Mouse (Mus musculus): ENCODE measurements at regions not wholly inside any gene's neighbourhood (a gene's known extent, or its start where the extent isn't known, plus 50 kb on each side); places are given as distances from the start of the nearest gene placed in this dataset.

DNA sequence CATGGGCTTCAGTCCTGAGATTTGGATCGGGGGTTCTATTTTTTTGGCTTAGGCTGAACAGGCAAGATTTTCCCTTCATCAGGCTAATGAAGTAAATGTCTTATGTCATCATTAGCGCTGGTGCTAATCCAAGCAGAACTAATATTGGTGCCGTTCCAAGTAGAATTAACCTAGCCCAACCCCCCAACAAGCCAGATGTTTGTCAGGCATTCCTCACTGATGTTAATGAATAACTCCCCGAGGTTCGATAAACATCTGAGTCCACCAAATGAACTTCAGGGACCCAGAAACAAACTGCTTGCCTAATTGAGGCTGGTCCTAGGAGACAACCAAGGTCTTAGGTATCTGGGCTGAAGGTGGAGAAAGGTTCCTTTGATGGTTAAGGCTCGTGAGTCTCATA is 180.9 kb downstream of the Gm45692 start:
- Histone ChIP-seq H3K36me3 (no peaks in the 10 kb centered on the region), H3K9me3 (no peaks in the 10 kb centered on the region), H3K27me3 (ENCODE audit: insufficient read depth, poor library complexity, severe bottlenecking) (peaks cover 6% of the 10 kb centered on the region; the same call in 1 of the 2 replicates), H3K27ac (no peak overlapping the region), H3K4me3 (no peak overlapping the region), H3K4me1 (peaks cover 5% of the 10 kb centered on the region; the same call in 1 of the 2 replicates)
- WGBS = 69% methylated on average over 6 of the region's 6 CpGs
- DNase-seq (ENCODE audit: low spot score) = no peak

DNA sequence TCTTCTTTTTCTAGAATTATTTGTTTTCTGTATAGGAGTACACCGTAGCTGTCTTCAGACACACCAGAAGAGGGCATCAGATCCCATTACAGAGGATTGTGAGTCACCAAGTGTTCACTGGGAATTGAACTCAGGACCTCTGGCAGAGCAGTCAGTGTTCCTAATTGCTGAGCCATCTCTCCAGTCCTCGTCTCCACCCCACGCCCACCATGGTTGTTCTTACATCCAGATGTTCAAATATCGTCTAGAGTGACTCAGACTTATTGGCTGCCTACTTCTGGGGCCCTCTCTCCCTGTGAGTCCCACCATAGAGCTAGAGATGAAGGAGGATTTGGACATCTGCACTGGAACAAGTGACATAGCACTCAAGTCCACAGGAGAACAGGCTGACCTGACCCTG is 182.6 kb downstream of the Gm45692 start:
- peaks cover 9% of the 10 kb centered on the region; the same call in 1 of the 2 replicates for H3K4me1 ChIP-seq
- no peaks in the 10 kb centered on the region for H3K36me3 ChIP-seq
- no peak overlapping the region for H3K4me3 ChIP-seq
- WGBS = 89% methylated on average over 4 of the region's 4 CpGs
- H3K9me3 ChIP-seq = no peaks in the 10 kb centered on the region
- H3K27me3 ChIP-seq (ENCODE audit: insufficient read depth, poor library complexity, severe bottlenecking) = peaks cover 6% of the 10 kb centered on the region; the same call in 1 of the 2 replicates
- no peak for DNase-seq (ENCODE audit: low spot score)
- no peak overlapping the region for H3K27ac ChIP-seq

DNA sequence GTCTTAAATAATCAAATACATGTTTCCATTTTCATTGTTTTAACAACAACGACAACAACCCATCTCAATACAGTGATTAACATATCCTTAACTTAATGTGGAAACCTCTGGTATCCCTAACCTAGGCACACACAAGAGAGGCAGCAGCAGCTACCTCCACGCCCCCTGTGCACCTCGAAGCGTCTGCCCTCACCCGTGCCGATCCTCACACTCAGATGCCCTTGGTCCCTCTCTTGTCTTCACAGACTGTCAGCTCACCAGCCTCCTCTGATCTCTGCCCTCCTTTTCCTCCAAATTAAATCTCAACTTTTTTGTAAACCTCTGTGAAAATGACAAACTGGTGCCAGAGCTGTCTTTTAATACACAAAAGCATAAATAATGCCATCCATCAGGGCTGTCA is 185.2 kb downstream of the Gm45692 start:
- Histone ChIP-seq H3K4me3 (no peak overlapping the region), H3K9me3 (no peaks in the 10 kb centered on the region), H3K4me1 (peaks cover 9% of the 10 kb centered on the region; the same call in 1 of the 2 replicates), H3K27me3 (ENCODE audit: insufficient read depth, poor library complexity, severe bottlenecking) (peaks cover 6% of the 10 kb centered on the region; the same call in 1 of the 2 replicates), H3K27ac (no peak overlapping the region), H3K36me3 (no peaks in the 10 kb centered on the region)
- WGBS = 70% methylated on average over 6 of the region's 6 CpGs
- DNase-seq (ENCODE audit: low spot score) = no peak

DNA sequence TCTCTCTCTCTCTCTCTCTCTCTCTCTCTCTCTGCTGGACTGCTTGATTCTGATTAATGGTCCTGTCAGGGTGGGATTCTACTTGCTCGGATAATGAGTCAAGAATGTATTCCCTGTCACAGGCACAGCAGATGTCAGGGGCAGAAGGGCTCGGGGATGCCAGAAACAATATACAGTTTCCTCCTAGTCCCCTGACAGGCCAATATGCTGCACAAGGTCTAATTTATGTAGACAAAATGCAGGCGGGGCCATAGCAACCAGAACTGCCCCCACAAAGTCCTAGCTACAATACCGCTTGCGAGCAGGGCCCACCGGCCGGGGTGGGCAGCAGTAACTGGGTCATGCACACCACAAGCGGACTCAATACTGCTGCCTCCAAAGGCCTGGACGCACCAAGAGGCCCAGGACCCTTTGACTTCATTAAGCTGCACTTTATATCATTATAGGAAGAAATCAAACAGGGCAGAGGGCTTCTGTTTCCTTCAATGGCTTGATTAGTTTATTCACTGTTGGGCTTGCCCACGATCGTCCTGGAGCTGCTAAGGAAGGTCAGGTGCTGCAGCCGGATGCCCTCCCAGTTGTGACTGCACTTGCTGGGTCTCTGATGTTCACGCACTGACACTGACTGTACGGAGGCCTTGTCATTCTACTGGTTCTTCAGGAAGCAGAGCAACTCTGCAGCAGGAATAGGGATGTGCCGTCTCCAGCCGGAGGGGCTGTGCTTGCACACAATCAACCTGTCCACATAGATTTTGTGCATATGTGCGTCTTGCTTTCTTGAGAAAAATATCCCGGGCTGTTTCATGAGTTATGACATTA is 185.9 kb downstream of the Gm45692 start:
- no peak for DNase-seq (ENCODE audit: low spot score)
- H3K27ac ChIP-seq = peak overlapping the region; percentile 36; the same call in 1 of the 2 replicates
- no peaks in the 10 kb centered on the region for H3K9me3 ChIP-seq
- H3K36me3 ChIP-seq = no peaks in the 10 kb centered on the region
- H3K4me3 ChIP-seq = no peak overlapping the region
- H3K27me3 ChIP-seq (ENCODE audit: insufficient read depth, poor library complexity, severe bottlenecking) = peaks cover 4% of the 10 kb centered on the region; the same call in 1 of the 2 replicates
- peaks cover 9% of the 10 kb centered on the region; the same call in 1 of the 2 replicates for H3K4me1 ChIP-seq
- WGBS = 75% methylated on average over 18 of the region's 18 CpGs

DNA sequence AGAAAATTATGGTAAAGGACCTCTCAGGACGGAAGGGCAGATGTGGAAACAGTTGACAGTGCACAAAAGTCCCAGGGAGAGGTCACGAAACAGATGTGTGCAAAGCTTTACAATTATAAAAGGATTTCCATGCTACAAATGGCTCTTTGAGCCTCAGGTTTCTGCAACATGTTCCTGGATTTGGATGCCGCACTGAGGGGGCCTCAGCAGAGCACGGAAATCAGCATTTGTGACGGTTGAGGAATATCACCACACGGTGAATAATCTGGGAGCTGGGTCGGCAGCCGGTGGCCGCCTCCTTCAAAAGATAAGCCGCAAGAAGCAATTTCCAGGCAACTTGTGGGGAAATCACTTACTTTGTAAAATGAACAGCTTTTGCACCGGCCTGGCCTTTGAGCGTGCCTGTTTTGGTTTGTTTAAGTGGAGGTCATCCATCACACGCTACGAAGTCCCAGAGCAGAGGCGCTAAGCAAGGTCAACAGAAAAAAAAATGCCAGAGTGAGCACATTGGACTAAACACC is 188.8 kb downstream of the Gm45692 start:
- Histone ChIP-seq H3K4me1 (peaks cover 9% of the 10 kb centered on the region; the same call in 1 of the 2 replicates), H3K27me3 (ENCODE audit: insufficient read depth, poor library complexity, severe bottlenecking) (no peaks in the 10 kb centered on the region), H3K27ac (no peak overlapping the region), H3K4me3 (no peak overlapping the region), H3K9me3 (no peaks in the 10 kb centered on the region), H3K36me3 (no peaks in the 10 kb centered on the region)
- DNase-seq (ENCODE audit: low spot score) = no peak
- WGBS = 52% methylated on average over 15 of the region's 15 CpGs

DNA sequence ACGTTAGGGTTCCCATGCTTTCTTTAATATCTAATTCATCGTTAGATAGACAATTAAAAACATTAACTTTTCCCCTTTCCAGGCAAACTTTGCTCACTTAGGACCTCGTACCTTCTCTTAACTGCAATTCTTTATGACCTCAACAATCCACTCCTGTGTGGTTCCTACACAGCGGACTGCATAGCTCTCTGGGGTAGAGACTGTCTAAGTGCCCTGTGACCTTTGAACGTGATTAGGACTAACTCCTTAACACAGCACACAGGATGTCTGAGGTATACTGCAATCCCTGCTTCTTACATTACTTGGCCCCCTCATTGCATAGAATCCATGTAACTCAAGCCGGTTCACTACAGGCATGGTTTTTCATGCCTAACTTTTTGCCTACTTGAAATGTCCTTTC is 190.4 kb downstream of the Gm45692 start:
- H3K27me3 ChIP-seq (ENCODE audit: insufficient read depth, poor library complexity, severe bottlenecking) = no peaks in the 10 kb centered on the region
- no peak overlapping the region for H3K4me3 ChIP-seq
- H3K9me3 ChIP-seq = no peaks in the 10 kb centered on the region
- WGBS = 73% methylated on average over 6 of the region's 6 CpGs
- no peak overlapping the region for H3K27ac ChIP-seq
- H3K36me3 ChIP-seq = no peaks in the 10 kb centered on the region
- H3K4me1 ChIP-seq = peaks cover 8% of the 10 kb centered on the region; the same call in 1 of the 2 replicates
- no peak for DNase-seq (ENCODE audit: low spot score)

DNA sequence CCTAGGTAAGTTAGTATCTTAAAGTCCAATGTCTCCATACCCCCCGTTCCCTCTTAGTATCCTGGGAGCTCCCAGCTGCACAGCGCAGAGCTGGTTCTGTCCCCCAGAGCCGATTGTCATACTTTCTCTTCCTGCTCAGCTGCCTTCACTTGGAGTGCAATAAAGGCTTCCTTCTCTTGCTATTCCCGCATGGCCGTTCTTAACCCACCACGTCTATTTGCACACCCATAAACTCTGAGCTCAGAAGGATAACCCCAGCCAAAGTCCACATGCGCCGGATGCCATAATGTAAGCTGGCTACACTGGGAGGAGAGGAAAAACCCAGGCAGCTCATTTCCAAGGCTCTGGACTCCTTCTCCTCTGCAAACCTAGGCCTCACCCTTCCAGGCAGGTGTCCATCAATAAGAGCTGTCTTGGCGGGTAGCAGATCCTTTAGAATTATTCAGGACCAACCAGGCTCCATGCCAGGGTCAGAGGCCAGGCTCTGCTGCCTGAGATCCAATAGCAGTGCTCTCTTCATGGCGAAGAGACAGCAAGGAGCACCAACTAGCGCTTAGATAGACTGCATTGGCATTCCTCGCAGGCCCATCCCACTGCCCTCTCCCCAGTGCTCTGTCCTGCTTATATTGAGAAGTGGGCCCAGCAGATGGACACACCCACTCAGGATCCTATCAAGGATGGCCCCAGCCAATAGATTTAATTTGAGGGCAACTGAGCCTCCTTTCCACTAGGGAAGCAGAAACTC is 204.4 kb downstream of the Gm45692 start:
- Histone ChIP-seq H3K9me3 (no peaks in the 10 kb centered on the region), H3K36me3 (no peaks in the 10 kb centered on the region), H3K4me1 (no peaks in the 10 kb centered on the region), H3K27ac (no peak overlapping the region), H3K4me3 (no peak overlapping the region), H3K27me3 (ENCODE audit: insufficient read depth, poor library complexity, severe bottlenecking) (peaks cover 7% of the 10 kb centered on the region; the same call in 1 of the 2 replicates)
- DNase-seq (ENCODE audit: low spot score) = no peak
- WGBS = 91% methylated on average over 12 of the region's 12 CpGs

DNA sequence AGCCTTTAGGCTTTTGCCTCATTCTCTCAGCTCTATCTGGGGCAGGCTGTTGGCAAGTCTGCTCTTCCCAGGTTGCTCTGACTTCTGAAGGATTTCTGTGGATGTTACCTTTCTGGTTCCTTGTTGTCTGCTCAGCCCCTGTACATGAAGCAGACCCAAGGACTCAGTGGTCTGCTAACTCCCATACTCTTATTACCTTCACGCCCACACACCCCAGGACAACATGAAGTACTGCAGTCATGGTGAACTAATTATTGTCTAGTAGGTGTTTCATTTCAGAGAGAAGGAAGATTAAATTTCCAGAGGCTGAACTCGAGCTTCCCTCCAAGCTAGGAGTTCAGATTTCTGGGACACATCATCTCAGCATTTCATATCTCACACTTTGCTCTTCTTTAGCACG is 205.3 kb downstream of the Gm45692 start:
- H3K4me3 ChIP-seq = no peak overlapping the region
- DNase-seq (ENCODE audit: low spot score) = no peak
- no peaks in the 10 kb centered on the region for H3K36me3 ChIP-seq
- H3K27me3 ChIP-seq (ENCODE audit: insufficient read depth, poor library complexity, severe bottlenecking) = peaks cover 7% of the 10 kb centered on the region; the same call in 1 of the 2 replicates
- 68% methylated on average over 3 of the region's 3 CpGs for WGBS
- H3K4me1 ChIP-seq = no peaks in the 10 kb centered on the region
- H3K9me3 ChIP-seq = no peaks in the 10 kb centered on the region
- no peak overlapping the region for H3K27ac ChIP-seq

DNA sequence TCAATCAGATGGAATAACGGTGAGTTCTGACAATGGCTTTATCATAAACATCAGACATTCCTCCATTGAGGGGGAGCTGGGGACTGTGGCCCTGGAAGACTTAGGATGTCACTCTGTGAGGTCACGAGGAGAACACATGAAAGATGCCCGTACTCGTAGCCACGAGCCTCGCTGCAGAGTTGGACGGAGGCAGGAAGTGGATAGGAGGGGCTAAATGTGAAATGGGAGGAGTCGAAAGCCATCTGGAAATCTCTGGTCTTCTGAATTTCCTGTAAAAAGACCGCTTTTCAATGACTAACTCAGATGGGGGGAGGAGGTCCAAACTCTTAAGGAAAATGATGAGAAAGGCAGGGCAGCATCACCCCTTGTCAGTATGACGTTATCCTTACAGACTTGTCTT is 210.5 kb downstream of the Gm45692 start:
- Histone ChIP-seq H3K9me3 (no peaks in the 10 kb centered on the region), H3K4me3 (peak overlapping the region; percentile 2; the same call in 1 of the 2 replicates), H3K36me3 (no peaks in the 10 kb centered on the region), H3K27me3 (ENCODE audit: insufficient read depth, poor library complexity, severe bottlenecking) (peaks cover 4% of the 10 kb centered on the region; the same call in 1 of the 2 replicates), H3K4me1 (peaks cover 11% of the 10 kb centered on the region; the same call in 1 of the 2 replicates), H3K27ac (no peak overlapping the region)
- whole genome bisulfite sequencing = 79% methylated on average over 10 of the region's 10 CpGs
- no peak for DNase-seq (ENCODE audit: low spot score)

DNA sequence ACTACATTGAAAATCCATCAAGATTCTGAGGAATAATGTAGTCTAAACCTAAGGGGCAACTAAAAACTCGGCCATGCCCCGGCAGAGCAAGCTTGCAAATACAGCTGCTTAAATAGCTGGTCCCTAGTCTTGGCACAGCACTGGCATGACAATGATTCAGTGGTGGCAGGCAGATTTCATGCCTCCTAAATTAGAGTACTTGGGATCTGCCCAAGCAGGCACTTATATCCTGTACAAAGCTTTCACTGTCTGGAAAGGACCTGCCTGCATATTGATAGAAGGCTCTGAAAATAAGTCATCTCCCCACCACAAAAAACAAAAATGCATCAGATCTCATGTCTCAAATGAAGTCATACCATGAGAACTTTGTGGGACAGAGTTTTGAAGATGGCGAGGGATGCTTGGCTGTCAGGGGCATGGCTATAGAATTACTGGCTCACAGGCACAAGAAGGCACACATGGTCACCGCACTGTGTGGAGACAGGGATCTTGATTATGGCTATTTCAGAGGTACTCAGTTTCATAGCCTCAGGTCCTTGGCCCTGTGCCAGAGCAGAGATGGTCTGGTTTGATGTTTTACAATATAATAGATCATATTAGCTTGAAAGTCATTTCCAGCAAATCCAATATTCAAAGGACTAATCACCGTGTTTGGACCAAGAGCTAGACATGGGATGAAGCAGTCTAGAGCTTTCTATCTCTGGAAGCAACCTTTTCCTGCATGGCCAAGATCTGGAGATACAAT is 217.7 kb downstream of the Gm45692 start:
- H3K9me3 ChIP-seq = no peaks in the 10 kb centered on the region
- DNase-seq (ENCODE audit: low spot score) = no peak
- WGBS = 85% methylated on average over 5 of the region's 5 CpGs
- peaks cover 4% of the 10 kb centered on the region; the same call in 1 of the 2 replicates for H3K27me3 ChIP-seq (ENCODE audit: insufficient read depth, poor library complexity, severe bottlenecking)
- H3K4me3 ChIP-seq = no peak overlapping the region
- H3K27ac ChIP-seq = no peak overlapping the region
- H3K36me3 ChIP-seq = no peaks in the 10 kb centered on the region
- no peaks in the 10 kb centered on the region for H3K4me1 ChIP-seq

DNA sequence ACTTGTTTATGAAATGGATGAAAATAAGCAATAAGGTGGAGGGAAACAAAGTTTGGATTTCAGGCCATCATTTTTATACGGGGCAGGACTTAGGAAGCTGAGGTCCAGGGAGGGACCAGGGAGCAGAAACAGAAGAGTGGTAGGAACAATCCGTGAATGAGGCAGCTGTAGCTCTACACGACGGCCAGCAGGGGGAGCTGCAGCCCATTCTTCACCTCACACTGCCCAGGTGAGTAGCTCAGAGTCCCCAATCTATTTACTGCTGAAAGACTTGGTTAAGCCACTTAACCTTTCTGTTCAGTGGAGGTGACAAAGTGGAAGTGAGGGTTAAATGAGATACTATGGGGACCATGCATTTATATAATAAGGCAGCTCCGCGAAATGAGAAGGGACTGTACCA is 225.7 kb downstream of the Gm45692 start:
- 30% methylated on average over 6 of the region's 6 CpGs for WGBS
- H3K36me3 ChIP-seq = no peaks in the 10 kb centered on the region
- peak; percentile 81 for DNase-seq (ENCODE audit: low spot score)

DNA sequence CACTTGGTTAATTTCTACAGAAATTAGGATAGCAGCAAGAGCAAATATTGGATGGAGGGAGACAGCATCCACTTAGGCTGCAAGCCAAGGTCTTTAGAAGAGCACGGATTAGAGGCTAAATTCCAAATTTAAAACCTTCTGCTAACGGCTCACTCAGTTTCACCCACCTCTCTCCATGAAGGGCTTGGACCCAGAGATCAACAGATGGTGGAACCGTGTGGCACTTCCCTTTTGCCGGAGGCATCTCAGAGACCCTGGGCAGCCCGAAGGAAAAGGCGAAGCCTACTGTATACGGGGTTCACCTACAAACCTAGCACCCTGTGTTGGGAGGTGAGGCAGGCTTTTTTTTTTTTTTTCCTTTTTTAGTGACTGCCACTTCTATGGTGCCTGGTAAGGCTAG is 229.9 kb downstream of the Gm45692 start:
- no peak for DNase-seq (ENCODE audit: low spot score)
- Histone ChIP-seq H3K9me3 (no peaks in the 10 kb centered on the region), H3K36me3 (no peaks in the 10 kb centered on the region), H3K4me3 (no peak overlapping the region), H3K27me3 (ENCODE audit: insufficient read depth, poor library complexity, severe bottlenecking) (peaks cover 12% of the 10 kb centered on the region; the same call in 1 of the 2 replicates), H3K27ac (no peak overlapping the region), H3K4me1 (peaks cover 33% of the 10 kb centered on the region)
- WGBS = 85% methylated on average over 7 of the region's 7 CpGs

More for the DNA sequence above, 225.7 kb downstream of the Gm45692 start:
- Histone ChIP-seq H3K9me3 (no peaks in the 10 kb centered on the region), H3K4me1 (no peaks in the 10 kb centered on the region), H3K27ac (no peak overlapping the region), H3K27me3 (ENCODE audit: insufficient read depth, poor library complexity, severe bottlenecking) (peaks cover 18% of the 10 kb centered on the region; the same call in 1 of the 2 replicates), H3K4me3 (no peak overlapping the region)

Data from heart, embryonic 10.5 days (tissue).